Mouse (Mus musculus): ENCODE results near the gene Mblac1.

GRCm38 (mm10) chr5:138194755-138195345 lies 736 bp downstream of the Mblac1 start:
- TF ChIP-seq POLR2A (IDR thresholded peaks at IDR 0.05; ENCODE audit: extremely low read depth, insufficient read depth, low read length) (no peak), CTCF (IDR thresholded peaks at IDR 0.05; ENCODE audit: low read depth, low read length) (no peak)
